Mouse (Mus musculus) limb, embryonic 15.5 days (tissue): Measurements from ENCODE around the gene Znhit1. TPM values are rescaled to one million over a fixed set of nuclear protein-coding genes. Genes with fewer than 3 reads are reported as not detected.

Experiments used
- ATAC-seq: fragments of 200-750 bp; cut with Nextera tagmentation; 2 replicates; pipeline ENCODE4 v1.8.0; 2017; ENCODE audit warnings: low read depth, moderate TSS enrichment; ENCODE audit not compliant: insufficient number of reproducible peaks, low FRiP score, low TSS enrichment
- H3K27ac ChIP-seq: fragments of 300-500 bp; sonication (generic); 2 replicates; pipeline ENCODE4 v1.5.1; 2015; ENCODE audit warnings: moderate library complexity, mild to moderate bottlenecking, inconsistent platforms
- H3K27me3 ChIP-seq: fragments of 300-500 bp; sonication (generic); 2 replicates; pipeline ENCODE4 v1.6.1; 2015; ENCODE audit warnings: inconsistent platforms
- H3K36me3 ChIP-seq: fragments of 300-500 bp; sonication (generic); 2 replicates; pipeline ENCODE4 v1.6.1; 2015; ENCODE audit warnings: inconsistent platforms
- H3K4me1 ChIP-seq: fragments of 300-500 bp; sonication (generic); 2 replicates; pipeline ENCODE4 v1.6.1; 2015; ENCODE audit warnings: inconsistent platforms
- H3K4me2 ChIP-seq: fragments of 300-500 bp; sonication (generic); 2 replicates; pipeline ENCODE4 v1.6.1; 2015; ENCODE audit warnings: mild to moderate bottlenecking, inconsistent platforms
- H3K4me3 ChIP-seq: fragments of 300-500 bp; sonication (generic); 2 replicates; pipeline ENCODE4 v1.5.1; 2015; ENCODE audit warnings: mild to moderate bottlenecking, inconsistent platforms
- H3K9ac ChIP-seq: fragments of 300-500 bp; sonication (generic); 2 replicates; pipeline ENCODE4 v1.6.1; 2015; ENCODE audit warnings: inconsistent platforms
- H3K9me3 ChIP-seq: fragments of 300-500 bp; sonication (generic); 2 replicates; pipeline ENCODE4 v1.6.1; 2016; ENCODE audit warnings: inconsistent platforms
- WGBS: fragments of 180-500 bp; shearing (Covaris S2); methylation state at CpG from one replicate; pipeline ENCODE4 v1.1.7; 2015; 5-methylcytosine and 5-hydroxymethylcytosine counted together
- microRNA counts: library from miRNA; unstranded; fragments of <30 nt; microRNA quantifications from one replicate; lab custom pipeline; 2016
- microRNA-seq: library from miRNA; unstranded; fragments of <30 nt; microRNA quantifications from one replicate; pipeline ENCODE4, GENCODE M21; 2016
- polyA plus RNA-seq: library from polyadenylated mRNA; unstranded; fragments of >200 nt; fragmentation: Nextera tagmentation; extraction: Ambion mirVana; gene quantifications from 2 replicates; pipeline ENCODE4 v1.2.1, GENCODE M21; 2015

The Znhit1 gene
- polyA plus RNA-seq, 1 experiment from 2014 or later, result 106 TPM

DNA sequence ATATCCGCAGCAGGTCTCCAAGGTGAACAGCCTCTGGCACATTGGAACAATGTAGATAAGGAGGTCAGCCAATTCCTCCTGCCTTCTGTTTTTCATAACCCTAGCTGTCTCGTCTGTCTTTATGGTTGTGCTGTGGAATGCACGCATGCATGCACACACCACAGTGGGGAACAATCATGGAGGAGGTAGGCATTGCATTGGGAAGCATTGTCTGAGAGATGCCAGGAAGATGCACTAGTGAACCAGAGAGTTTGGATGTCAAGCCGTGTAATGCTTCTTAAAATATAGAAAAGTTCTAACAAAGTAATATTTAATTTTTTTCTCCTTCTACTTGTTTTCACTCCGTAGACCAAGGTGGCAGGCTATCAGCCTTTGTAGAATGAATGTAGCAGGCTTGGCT is 54.9 kb downstream of the Znhit1 start:
- Histone ChIP-seq H3K27me3 (no peaks in the 10 kb centered on the region), H3K9me3 (no peaks in the 10 kb centered on the region), H3K36me3 (0 out of 2 replicates have a peak, but pooled peaks cover 3% of the 10 kb centered on the region), H3K27ac (no peak overlapping the region), H3K4me2 (no peak overlapping the region), H3K4me3 (no peak overlapping the region), H3K9ac (no peak overlapping the region), H3K4me1 (0 out of 2 replicates have a peak, but pooled peaks cover 5% of the 10 kb centered on the region)
- WGBS, result 76% methylated on average over 5 of the region's 5 CpGs
- no peak for ATAC-seq

MicroRNAs encoded within 50 kb of the gene (microRNA counts, 519-probe panel; counts per million panel counts)
- not detected for microRNA mmu-miR-702 (lab: Ali Mortazavi, UCI)

Small RNA genes within 50 kb of the gene (microRNA-seq; reads per million reads assigned to microRNA genes)
- 22.9 reads per million, percentile 33 among the genes with 10 or more reads in this experiment for gene Mir702

Other genes with a start within 250 kb of the Znhit1 start
- gene Col26a1, start 104.8 kb downstream of the Znhit1 start, polyA plus RNA-seq, result 112 and 115 TPM in 2 replicates
- gene Ift22, start 79.9 kb downstream of the Znhit1 start, polyA plus RNA-seq, result 56.2 and 60.5 TPM in 2 replicates
- 228 and 240 TPM in 2 replicates for gene Fis1, start 34.7 kb downstream of the Znhit1 start, polyA plus RNA-seq
- gene Cldn15, start 21.4 kb downstream of the Znhit1 start, polyA plus RNA-seq, result 0.15 and 1.0 TPM in 2 replicates
- 61.4 and 73.5 TPM in 2 replicates for gene Plod3, start 1.0 kb downstream of the Znhit1 start, polyA plus RNA-seq
- 0.06 and 0.09 TPM in 2 replicates for gene Vgf, start 38.4 kb upstream of the Znhit1 start, polyA plus RNA-seq
- gene Ap1s1, start 58.1 kb upstream of the Znhit1 start, polyA plus RNA-seq, result 161 and 178 TPM in 2 replicates
- 0.52 and 0.65 TPM in 2 replicates for gene Serpine1, start 84.2 kb upstream of the Znhit1 start, polyA plus RNA-seq
- 7.6 and 8.8 TPM in 2 replicates for gene Trim56, start 128.2 kb upstream of the Znhit1 start, polyA plus RNA-seq
- gene Muc3, start 161.3 kb upstream of the Znhit1 start, polyA plus RNA-seq, result not detected in 2 replicates
- 0.08 and 0.12 TPM in 2 replicates for gene Muc3a, start 224.4 kb upstream of the Znhit1 start, polyA plus RNA-seq